Mouse (Mus musculus): ENCODE measurements at regions not wholly inside any gene's neighbourhood (a gene's known extent, or its start where the extent isn't known, plus 50 kb on each side); places are given as distances from the start of the nearest gene placed in this dataset.
A peak's percentile ranks its signal among the peaks of the same experiment; 100 is the strongest.

DNA sequence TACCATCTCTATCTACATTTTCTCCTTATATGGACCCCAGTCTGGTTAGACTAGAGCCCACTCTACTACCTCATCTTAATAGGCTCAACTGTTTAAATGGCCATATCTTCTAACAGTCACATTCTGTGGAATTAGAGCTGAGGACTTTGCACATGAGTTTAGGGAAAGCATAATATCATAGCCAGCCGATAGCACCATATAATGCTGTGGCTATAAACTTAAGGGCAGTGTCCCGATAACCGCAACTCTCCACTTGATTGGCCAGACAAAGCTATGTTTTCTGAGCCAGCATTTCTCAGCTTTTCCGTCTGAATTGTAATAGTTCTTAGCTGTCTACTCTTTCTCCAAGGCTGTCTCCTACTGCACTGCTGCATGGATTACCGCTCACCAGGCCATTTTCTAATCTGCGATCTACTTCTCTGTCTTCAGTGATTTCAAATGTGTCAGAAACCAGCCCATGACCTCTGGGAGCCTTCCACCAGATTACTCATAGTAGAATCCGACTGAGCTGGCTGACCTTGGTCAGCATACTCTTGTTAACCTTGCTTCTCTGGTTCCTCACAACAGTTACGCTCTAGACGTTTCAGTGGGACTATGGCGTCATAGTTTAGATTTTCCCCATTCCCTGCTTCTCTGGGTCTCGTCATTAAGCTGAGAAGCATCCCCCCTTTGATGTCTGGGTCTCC is 152.8 kb downstream of the Klf5 start:
- Histone ChIP-seq H3K27me3 (ENCODE audit: insufficient read depth, low read length) (no peaks in the 10 kb centered on the region), H3K4me3 (ENCODE audit: low read depth, low read length) (no peak overlapping the region), H3K27ac (ENCODE audit: low read depth) (no peak overlapping the region), H3K36me3 (ENCODE audit: insufficient read depth) (no peaks in the 10 kb centered on the region), H3K9ac (no peak overlapping the region), H3K4me2 (no peak overlapping the region), H3K4me1 (ENCODE audit: insufficient read depth) (no peaks in the 10 kb centered on the region), H3K9me3 (ENCODE audit: low read depth, low read length) (no peaks in the 10 kb centered on the region)
- no peak for TF ChIP-seq CTCF (IDR thresholded peaks at IDR 0.05; ENCODE audit: low read depth)
- ATAC-seq (ENCODE audit: insufficient read depth) (no peak), DNase-seq (no peak)
- WGBS, result 84% methylated on average over 11 of the region's 11 CpGs

DNA sequence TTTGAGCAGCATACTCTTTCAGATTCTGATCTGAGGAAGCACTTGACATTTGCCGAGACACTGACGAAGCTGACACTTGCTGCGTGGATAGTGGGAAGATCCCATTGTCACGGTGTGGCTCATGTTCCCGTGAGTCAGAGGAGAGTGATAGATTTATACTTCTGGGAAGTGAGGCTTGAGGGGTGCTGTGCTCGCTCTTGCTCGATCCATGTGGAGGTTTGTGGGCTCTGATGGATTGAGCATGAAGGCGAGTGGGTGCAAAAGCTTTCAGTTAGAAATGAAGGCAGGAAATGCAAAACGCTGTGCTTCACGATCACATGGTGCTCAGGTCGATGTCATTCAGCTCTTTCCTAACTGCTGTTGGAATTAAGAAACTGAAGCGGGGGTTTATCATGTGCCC is 155.4 kb downstream of the Klf5 start:
- 79% methylated on average over 12 of the region's 12 CpGs for WGBS
- DNase-seq (no peak), ATAC-seq (ENCODE audit: insufficient read depth) (no peak)
- Histone ChIP-seq H3K4me1 (ENCODE audit: insufficient read depth) (no peaks in the 10 kb centered on the region), H3K27me3 (ENCODE audit: insufficient read depth, low read length) (no peaks in the 10 kb centered on the region), H3K9ac (no peak overlapping the region), H3K27ac (ENCODE audit: low read depth) (no peak overlapping the region), H3K4me2 (no peak overlapping the region), H3K9me3 (ENCODE audit: low read depth, low read length) (no peaks in the 10 kb centered on the region), H3K4me3 (ENCODE audit: low read depth, low read length) (no peak overlapping the region), H3K36me3 (ENCODE audit: insufficient read depth) (no peaks in the 10 kb centered on the region)
- no peak for TF ChIP-seq CTCF (IDR thresholded peaks at IDR 0.05; ENCODE audit: low read depth)

- H3K9ac ChIP-seq, result no peak overlapping the region
- no peak for ATAC-seq (ENCODE audit: insufficient read depth)
- no peak overlapping the region for H3K4me2 ChIP-seq
- H3K4me3 ChIP-seq (ENCODE audit: low read depth, low read length), result no peak overlapping the region
- no peak for TF ChIP-seq CTCF (IDR thresholded peaks at IDR 0.05; ENCODE audit: low read depth)
- no peak overlapping the region for H3K27ac ChIP-seq (ENCODE audit: low read depth)
- no peaks in the 10 kb centered on the region for H3K36me3 ChIP-seq (ENCODE audit: insufficient read depth)
- WGBS, result 89% methylated on average over 10 of the region's 10 CpGs
- DNase-seq, result no peak
- no peaks in the 10 kb centered on the region for H3K4me1 ChIP-seq (ENCODE audit: insufficient read depth)
- H3K27me3 ChIP-seq (ENCODE audit: insufficient read depth, low read length), result no peaks in the 10 kb centered on the region
- H3K9me3 ChIP-seq (ENCODE audit: low read depth, low read length), result no peaks in the 10 kb centered on the region
Observed at GRCm38 (mm10) chr14:99456555-99456954, 158.1 kb downstream of the Klf5 start.

DNA sequence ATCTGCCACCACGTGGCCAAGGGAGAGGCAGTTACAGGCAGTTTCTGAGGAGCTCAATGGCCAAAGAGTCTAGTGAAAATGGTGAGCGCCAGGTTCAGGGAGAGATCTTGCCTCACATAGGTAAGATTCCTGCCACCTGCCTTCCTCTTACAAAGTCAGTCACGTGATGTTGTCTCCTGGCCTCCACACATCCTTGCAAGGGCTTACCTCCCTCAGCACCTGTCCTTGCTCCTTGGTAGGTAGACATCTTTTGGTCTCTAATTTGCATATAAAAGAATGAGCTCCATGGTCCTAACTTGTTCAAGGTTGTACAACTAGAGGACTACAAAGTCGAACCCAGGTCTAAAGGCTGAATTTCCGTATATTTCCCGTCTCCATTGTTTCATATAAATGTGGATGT is 159.1 kb downstream of the Klf5 start:
- DNase-seq, result no peak
- ATAC-seq (ENCODE audit: insufficient read depth), result no peak
- H3K36me3 ChIP-seq (ENCODE audit: insufficient read depth), result no peaks in the 10 kb centered on the region
- H3K27me3 ChIP-seq (ENCODE audit: insufficient read depth, low read length), result no peaks in the 10 kb centered on the region
- no peak overlapping the region for H3K4me2 ChIP-seq
- no peak for TF ChIP-seq CTCF (IDR thresholded peaks at IDR 0.05; ENCODE audit: low read depth)
- no peak overlapping the region for H3K9ac ChIP-seq
- 82% methylated on average over 6 of the region's 6 CpGs for WGBS
- no peaks in the 10 kb centered on the region for H3K9me3 ChIP-seq (ENCODE audit: low read depth, low read length)
- H3K4me3 ChIP-seq (ENCODE audit: low read depth, low read length), result no peak overlapping the region
- no peaks in the 10 kb centered on the region for H3K4me1 ChIP-seq (ENCODE audit: insufficient read depth)
- H3K27ac ChIP-seq (ENCODE audit: low read depth), result no peak overlapping the region

GRCm38 (mm10) chr14:99472111-99472510 is 173.6 kb downstream of the Klf5 start:
- Histone ChIP-seq H3K9me3 (ENCODE audit: low read depth, low read length) (no peaks in the 10 kb centered on the region), H3K27me3 (ENCODE audit: insufficient read depth, low read length) (no peaks in the 10 kb centered on the region), H3K4me3 (ENCODE audit: low read depth, low read length) (no peak overlapping the region), H3K9ac (no peak overlapping the region), H3K4me1 (ENCODE audit: insufficient read depth) (no peaks in the 10 kb centered on the region), H3K36me3 (ENCODE audit: insufficient read depth) (no peaks in the 10 kb centered on the region), H3K4me2 (no peak overlapping the region), H3K27ac (ENCODE audit: low read depth) (no peak overlapping the region)
- TF ChIP-seq CTCF (IDR thresholded peaks at IDR 0.05; ENCODE audit: low read depth), result no peak
- peak; percentile 52 for DNase-seq
- 90% methylated on average over 2 of the region's 2 CpGs for WGBS
- ATAC-seq (ENCODE audit: insufficient read depth), result no peak

- DNase-seq (peak; percentile 7), ATAC-seq (ENCODE audit: insufficient read depth) (no peak)
- 66% methylated on average over 8 of the region's 8 CpGs for WGBS
- H3K9me3 ChIP-seq (ENCODE audit: low read depth, low read length), result no peaks in the 10 kb centered on the region
- H3K4me2 ChIP-seq, result no peak overlapping the region
- H3K27me3 ChIP-seq (ENCODE audit: insufficient read depth, low read length), result no peaks in the 10 kb centered on the region
- no peak overlapping the region for H3K4me3 ChIP-seq (ENCODE audit: low read depth, low read length)
- no peaks in the 10 kb centered on the region for H3K36me3 ChIP-seq (ENCODE audit: insufficient read depth)
- H3K9ac ChIP-seq, result no peak overlapping the region
- H3K4me1 ChIP-seq (ENCODE audit: insufficient read depth), result no peaks in the 10 kb centered on the region
- TF ChIP-seq CTCF (IDR thresholded peaks at IDR 0.05; ENCODE audit: low read depth), result no peak
- H3K27ac ChIP-seq (ENCODE audit: low read depth), result no peak overlapping the region
Observed at GRCm38 (mm10) chr14:99475271-99475670, 176.8 kb downstream of the Klf5 start.

DNA sequence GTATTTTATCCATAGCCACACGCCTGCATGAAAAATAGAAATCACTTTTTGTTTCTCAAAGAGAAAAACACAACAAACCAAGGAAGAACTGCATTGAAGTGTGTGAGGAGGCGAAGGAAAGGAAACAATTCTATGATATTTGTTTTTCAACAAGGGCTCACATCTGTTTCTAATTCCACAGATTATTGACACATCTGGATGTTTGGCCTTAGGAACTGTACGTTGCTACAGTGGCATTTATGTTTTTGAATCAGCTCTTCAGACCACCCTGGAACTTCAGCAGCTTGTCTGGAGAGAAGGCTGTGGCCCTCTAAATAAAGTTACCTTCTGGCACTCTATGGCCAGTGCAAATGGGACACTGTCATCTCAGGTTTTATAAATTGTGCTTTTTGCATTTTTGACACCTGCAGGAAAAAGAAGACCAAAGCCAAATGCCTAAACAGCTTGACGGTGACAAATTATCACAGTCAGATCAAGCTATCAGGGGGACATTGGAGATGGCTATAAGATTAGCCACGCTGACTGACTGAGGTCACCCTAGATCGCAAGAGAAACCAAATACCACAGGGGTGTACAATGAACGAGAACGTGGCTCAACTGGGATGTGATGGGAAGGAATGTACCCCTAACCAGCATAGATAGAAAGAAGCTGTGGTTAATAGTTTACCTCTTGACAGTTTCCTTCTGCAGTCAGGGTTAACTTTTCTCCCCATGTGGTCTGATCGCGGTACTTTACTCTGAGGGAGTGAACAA is 182.0 kb downstream of the Klf5 start:
- no peaks in the 10 kb centered on the region for H3K27me3 ChIP-seq (ENCODE audit: insufficient read depth, low read length)
- no peaks in the 10 kb centered on the region for H3K4me1 ChIP-seq (ENCODE audit: insufficient read depth)
- H3K27ac ChIP-seq (ENCODE audit: low read depth), result no peak overlapping the region
- ATAC-seq (ENCODE audit: insufficient read depth), result no peak
- no peaks in the 10 kb centered on the region for H3K9me3 ChIP-seq (ENCODE audit: low read depth, low read length)
- TF ChIP-seq CTCF (IDR thresholded peaks at IDR 0.05; ENCODE audit: low read depth), result no peak
- no peak overlapping the region for H3K4me3 ChIP-seq (ENCODE audit: low read depth, low read length)
- no peaks in the 10 kb centered on the region for H3K36me3 ChIP-seq (ENCODE audit: insufficient read depth)
- H3K4me2 ChIP-seq, result no peak overlapping the region
- H3K9ac ChIP-seq, result no peak overlapping the region
- 54% methylated on average over 10 of the region's 10 CpGs for WGBS
- DNase-seq, result no peak

Data from lung, embryonic 14.5 days (tissue).